Mouse (Mus musculus): Measurements from ENCODE around the gene Lama4. TPM values are rescaled to one million over a fixed set of nuclear protein-coding genes. Genes with fewer than 3 reads are reported as not detected.

Gene Lama4
- total and polyA plus RNA-seq, 3 experiments, result not detected

DNA sequence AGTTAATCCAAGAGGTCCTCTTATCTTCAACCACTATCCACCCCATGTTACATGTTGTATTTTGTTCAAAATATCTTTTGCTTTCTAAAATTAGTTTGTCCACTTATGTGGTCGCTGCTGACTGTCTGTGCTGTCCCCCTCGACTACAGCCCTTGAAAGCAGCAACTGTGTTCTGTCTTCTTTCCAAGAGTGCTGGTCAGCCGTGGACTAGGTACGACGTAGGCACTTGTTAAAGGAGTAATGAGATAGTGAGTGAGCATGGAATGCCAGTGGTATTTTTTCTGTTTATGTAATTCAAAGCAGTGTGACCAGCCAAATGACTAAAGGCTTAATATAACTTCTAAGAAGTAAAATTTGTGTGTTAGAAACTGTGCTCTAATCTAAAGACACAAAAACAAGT is 90.7 kb downstream of the Lama4 start:
- Histone ChIP-seq H3K79me2 (ENCODE audit: control insufficient read depth, insufficient read depth, low read length, poor library complexity) (no peaks in the 10 kb centered on the region), H3K27me3 (ENCODE audit: control insufficient read depth in 1 of 2, insufficient read depth in 2 of 2, low read length in 2 of 2) (no peaks in the 10 kb centered on the region), H3K9ac (ENCODE audit: control insufficient read depth, low read depth, low read length, poor library complexity, severe bottlenecking) (no peak overlapping the region), H3K36me3 (ENCODE audit: control insufficient read depth in 1 of 2, insufficient read depth in 2 of 2, low read length in 2 of 2) (no peaks in the 10 kb centered on the region), H3K9me3 (replicated peaks; ENCODE audit: insufficient read depth, low read length) (no peaks in the 10 kb centered on the region), H3K4me1 (ENCODE audit: control insufficient read depth in 1 of 2, insufficient read depth in 2 of 2, low read length in 2 of 2) (no peaks in the 10 kb centered on the region), H3K27ac (ENCODE audit: control insufficient read depth, low read depth, low read length) (no peak overlapping the region), H3K4me3 (ENCODE audit: control insufficient read depth in 1 of 2, insufficient read depth in 1 of 2, low read depth in 2 of 2, low read length in 2 of 2) (no peak overlapping the region)
- DNase-seq (ENCODE audit: low read depth, low spot score), result no peak
- TF ChIP-seq GABPA (IDR thresholded peaks at IDR 0.05; ENCODE audit: low read depth, low read length) (no peak), NRF1 (IDR thresholded peaks at IDR 0.05; ENCODE audit: insufficient read depth, low read depth, low read length, poor library complexity, severe bottlenecking) (no peak), MEF2A (IDR thresholded peaks at IDR 0.05; ENCODE audit: extremely low read depth, insufficient replicate concordance, low read depth, low read length, poor library complexity, severe bottlenecking) (no peak), KAT2A (conservative IDR thresholded peaks at IDR 0.05; ENCODE audit: low read depth, low read length) (no peak), CHD1 (IDR thresholded peaks at IDR 0.05; ENCODE audit: low read depth, low read length) (no peak), POLR2AphosphoS2 (IDR thresholded peaks at IDR 0.05; ENCODE audit: low read length) (no peak), MAX (IDR thresholded peaks at IDR 0.05; ENCODE audit: low read length) (no peak), ZNF384 (IDR thresholded peaks at IDR 0.05; ENCODE audit: low read depth, low read length) (no peak), ETS1 (IDR thresholded peaks at IDR 0.05; ENCODE audit: low read depth, low read length) (no peak), POLR2A (IDR thresholded peaks at IDR 0.05; ENCODE audit: control insufficient read depth in 1 of 2, insufficient read depth in 1 of 2, low read depth in 1 of 2, low read length in 2 of 2, poor library complexity in 1 of 2) (no peak), ZKSCAN1 (IDR thresholded peaks at IDR 0.05; ENCODE audit: low read depth, low read length) (no peak), ELF1 (IDR thresholded peaks at IDR 0.05; ENCODE audit: low read depth, low read length) (no peak), BHLHE40 (IDR thresholded peaks at IDR 0.05; ENCODE audit: borderline replicate concordance, low read depth, low read length) (no peak), TBP (IDR thresholded peaks at IDR 0.05; ENCODE audit: low read depth, low read length) (no peak), CTCF (IDR thresholded peaks at IDR 0.05 in 2 of 3, conservative IDR thresholded peaks at IDR 0.05 in 1 of 3; ENCODE audit: control insufficient read depth in 1 of 3, insufficient read depth in 1 of 3, low read depth in 2 of 3, low read length in 3 of 3, poor library complexity in 1 of 3, severe bottlenecking in 1 of 3) (no peak), MAZ (IDR thresholded peaks at IDR 0.05; ENCODE audit: low read depth, low read length) (no peak), SIN3A (IDR thresholded peaks at IDR 0.05; ENCODE audit: low read length) (no peak), USF1 (IDR thresholded peaks at IDR 0.05; ENCODE audit: low read depth, low read length) (no peak), MXI1 (IDR thresholded peaks at IDR 0.05; ENCODE audit: low read depth, low read length) (no peak), RAD21 (IDR thresholded peaks at IDR 0.05; ENCODE audit: low read depth, low read length) (no peak)

DNA sequence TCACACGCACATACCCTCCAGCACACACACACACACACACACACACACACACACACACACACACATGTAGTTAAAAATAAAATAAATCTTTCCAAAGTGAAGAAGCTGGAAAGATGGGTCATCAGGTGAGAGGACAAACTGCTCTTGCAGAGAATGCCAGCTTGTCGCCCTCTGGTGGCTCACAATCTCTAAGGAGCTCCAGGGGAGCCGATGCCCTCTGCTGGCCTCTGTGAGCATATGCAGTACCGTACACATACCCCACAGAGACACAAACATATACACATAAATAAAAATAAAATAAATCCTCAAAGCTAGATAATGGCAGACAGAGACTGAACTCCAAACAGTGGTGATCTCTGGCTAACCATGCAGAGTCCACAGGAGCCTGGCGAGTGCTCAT is 99.4 kb downstream of the Lama4 start:
- Histone ChIP-seq H3K4me1 (ENCODE audit: control insufficient read depth in 1 of 2, insufficient read depth in 2 of 2, low read length in 2 of 2) (no peaks in the 10 kb centered on the region), H3K4me3 (ENCODE audit: control insufficient read depth in 1 of 2, insufficient read depth in 1 of 2, low read depth in 2 of 2, low read length in 2 of 2) (no peak overlapping the region), H3K27me3 (ENCODE audit: control insufficient read depth in 1 of 2, insufficient read depth in 2 of 2, low read length in 2 of 2) (no peaks in the 10 kb centered on the region), H3K27ac (ENCODE audit: control insufficient read depth, low read depth, low read length) (no peak overlapping the region), H3K9me3 (replicated peaks; ENCODE audit: insufficient read depth, low read length) (no peaks in the 10 kb centered on the region), H3K9ac (ENCODE audit: control insufficient read depth, low read depth, low read length, poor library complexity, severe bottlenecking) (no peak overlapping the region), H3K79me2 (ENCODE audit: control insufficient read depth, insufficient read depth, low read length, poor library complexity) (no peaks in the 10 kb centered on the region), H3K36me3 (ENCODE audit: control insufficient read depth in 1 of 2, insufficient read depth in 2 of 2, low read length in 2 of 2) (no peaks in the 10 kb centered on the region)
- no peak for TF ChIP-seq MYC (IDR thresholded peaks at IDR 0.05; ENCODE audit: low read depth, low read length)
- no peak for TF ChIP-seq ZKSCAN1 (IDR thresholded peaks at IDR 0.05; ENCODE audit: low read depth, low read length)
- no peak for TF ChIP-seq POLR2A (IDR thresholded peaks at IDR 0.05; ENCODE audit: control insufficient read depth in 1 of 2, insufficient read depth in 1 of 2, low read depth in 1 of 2, low read length in 2 of 2, poor library complexity in 1 of 2)
- TF ChIP-seq CTCF (IDR thresholded peaks at IDR 0.05 in 2 of 3, conservative IDR thresholded peaks at IDR 0.05 in 1 of 3; ENCODE audit: control insufficient read depth in 1 of 3, insufficient read depth in 1 of 3, low read depth in 2 of 3, low read length in 3 of 3, poor library complexity in 1 of 3, severe bottlenecking in 1 of 3), result peak; percentile 21 to 98 (median 86); a peak in 5 of 6 replicates
- TF ChIP-seq ETS1 (IDR thresholded peaks at IDR 0.05; ENCODE audit: low read depth, low read length), result no peak
- TF ChIP-seq CHD1 (IDR thresholded peaks at IDR 0.05; ENCODE audit: low read depth, low read length), result no peak
- peak; percentile 31 for TF ChIP-seq RAD21 (IDR thresholded peaks at IDR 0.05; ENCODE audit: low read depth, low read length)
- TF ChIP-seq KAT2A (conservative IDR thresholded peaks at IDR 0.05; ENCODE audit: low read depth, low read length), result no peak
- no peak for TF ChIP-seq ZNF384 (IDR thresholded peaks at IDR 0.05; ENCODE audit: low read depth, low read length)
- no peak for TF ChIP-seq TCF12 (IDR thresholded peaks at IDR 0.05; ENCODE audit: low read depth, low read length)
- no peak for TF ChIP-seq USF2 (IDR thresholded peaks at IDR 0.05; ENCODE audit: borderline replicate concordance in 1 of 2, insufficient read depth in 1 of 2, low read depth in 1 of 2, low read length in 2 of 2)
- no peak for TF ChIP-seq HCFC1 (IDR thresholded peaks at IDR 0.05; ENCODE audit: low read depth, low read length)
- peak; percentile 70 for TF ChIP-seq SMC3 (IDR thresholded peaks at IDR 0.05; ENCODE audit: low read depth, low read length)
- no peak for TF ChIP-seq CHD2 (IDR thresholded peaks at IDR 0.05; ENCODE audit: low read length)
- TF ChIP-seq MYB (IDR thresholded peaks at IDR 0.05; ENCODE audit: low read depth, low read length), result no peak
- TF ChIP-seq GABPA (IDR thresholded peaks at IDR 0.05; ENCODE audit: low read depth, low read length), result no peak
- TF ChIP-seq SIN3A (IDR thresholded peaks at IDR 0.05; ENCODE audit: low read length), result no peak
- TF ChIP-seq ZC3H11A (IDR thresholded peaks at IDR 0.05; ENCODE audit: low read depth, low read length), result no peak
- TF ChIP-seq GATA1 (IDR thresholded peaks at IDR 0.05; ENCODE audit: low read depth, low read length), result no peak
- no peak for TF ChIP-seq MEF2A (IDR thresholded peaks at IDR 0.05; ENCODE audit: extremely low read depth, insufficient replicate concordance, low read depth, low read length, poor library complexity, severe bottlenecking)
- TF ChIP-seq MAZ (IDR thresholded peaks at IDR 0.05; ENCODE audit: low read depth, low read length), result no peak
- peak; percentile 57 for DNase-seq (ENCODE audit: low read depth, low spot score)

Measured in MEL (cell line).